Mouse (Mus musculus) large intestine, adult 2 months (tissue): Measurements from ENCODE around the gene Gnat3. TPM values are rescaled to one million over a fixed set of nuclear protein-coding genes. Genes with fewer than 3 reads are reported as not detected.
"Not testable (repeated sequence)": the region's sequence is repeated elsewhere in the genome, so short reads cannot be mapped to it uniquely, and the experiment has no call there.

Experiments used
- DNase-seq: peaks from one replicate; pipeline ENCODE4 v3.0.0-alpha.2; 2012; ENCODE audit warnings: low read depth, low spot score
- WGBS: fragments of 180-500 bp; shearing (Covaris S2); methylation state at CpG from one replicate; pipeline ENCODE4 v1.1.7; 2018; 5-methylcytosine and 5-hydroxymethylcytosine counted together
- polyA plus RNA-seq: library from polyadenylated mRNA; depleted of rRNA; stranded (reverse); fragments of >200 nt; gene quantifications from 2 replicates; pipeline ENCODE4 v1.2.3, GENCODE M21; 2012; rRNA removed

The Gnat3 gene
- 0.16 and 0.21 TPM in 2 replicates for polyA plus RNA-seq

DNA sequence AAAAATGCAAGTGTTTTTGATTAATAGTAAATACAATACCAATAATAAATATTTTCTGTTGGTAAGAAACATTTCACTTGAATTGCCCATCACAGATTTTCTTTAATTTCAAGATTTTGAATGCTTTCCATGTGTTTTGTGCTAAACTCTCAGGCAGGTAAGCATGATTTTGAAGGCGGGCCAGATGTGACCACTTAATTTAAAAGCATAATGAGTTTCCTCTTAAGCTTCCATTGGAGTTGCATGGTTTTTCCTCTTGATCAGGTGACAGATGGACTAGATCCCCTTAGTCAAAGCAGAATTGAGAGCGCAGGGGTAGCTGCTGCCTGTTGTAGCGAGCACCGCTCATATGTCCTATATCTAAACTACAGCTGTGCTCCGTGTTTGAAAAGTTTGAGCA lies at the start of gene Gnat3:
Gene Gnat3, plus strand, starts transcription at position 301 of the 400 bp plus-strand sequence.
- DNase-seq, result no peak
- WGBS, result 91% methylated on average over 5 of the region's 5 CpGs

DNA sequence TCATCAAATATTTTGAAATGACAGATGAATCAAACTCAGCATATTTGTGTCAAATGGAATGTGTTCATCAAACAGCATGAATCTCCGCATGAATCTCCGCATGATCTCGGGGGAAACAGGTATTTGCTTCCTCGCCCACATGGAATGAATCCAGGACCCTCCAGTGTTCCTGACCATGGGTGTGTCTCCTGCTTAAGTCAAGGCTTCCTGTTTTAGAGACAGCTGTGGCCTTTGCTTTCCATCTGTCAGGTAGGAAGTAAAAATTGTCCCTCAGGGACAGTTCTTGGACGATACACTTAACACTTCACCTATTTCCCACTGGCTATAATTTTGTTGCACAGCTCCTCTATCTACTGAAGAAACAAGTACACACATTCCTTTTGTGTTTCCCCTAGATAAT lies 43.4 kb upstream of the Gnat3 start:
- no peak for DNase-seq
- 69% methylated on average over 5 of the region's 5 CpGs for WGBS

DNA sequence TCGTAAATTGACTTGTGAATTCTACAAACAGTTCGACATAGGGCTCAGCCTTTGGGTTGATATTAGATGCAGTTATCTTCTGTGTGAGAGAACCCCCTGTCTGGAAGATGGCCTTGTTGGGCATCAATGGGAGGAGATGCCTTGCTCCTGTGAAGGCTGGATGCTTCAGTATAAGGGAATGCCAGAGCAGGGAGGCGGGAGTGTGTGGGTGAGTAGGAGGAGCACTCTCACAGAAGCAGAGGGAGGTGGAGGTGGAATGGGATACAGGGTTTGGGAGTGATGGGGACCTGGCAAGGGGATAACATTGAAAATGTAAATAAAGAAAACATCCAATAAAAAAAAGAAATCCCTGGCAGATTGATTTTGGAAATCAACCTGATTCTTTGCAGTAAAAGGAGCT lies 38.7 kb upstream of the Gnat3 start:
- WGBS, result 72% methylated on average over 3 of the region's 3 CpGs

DNA sequence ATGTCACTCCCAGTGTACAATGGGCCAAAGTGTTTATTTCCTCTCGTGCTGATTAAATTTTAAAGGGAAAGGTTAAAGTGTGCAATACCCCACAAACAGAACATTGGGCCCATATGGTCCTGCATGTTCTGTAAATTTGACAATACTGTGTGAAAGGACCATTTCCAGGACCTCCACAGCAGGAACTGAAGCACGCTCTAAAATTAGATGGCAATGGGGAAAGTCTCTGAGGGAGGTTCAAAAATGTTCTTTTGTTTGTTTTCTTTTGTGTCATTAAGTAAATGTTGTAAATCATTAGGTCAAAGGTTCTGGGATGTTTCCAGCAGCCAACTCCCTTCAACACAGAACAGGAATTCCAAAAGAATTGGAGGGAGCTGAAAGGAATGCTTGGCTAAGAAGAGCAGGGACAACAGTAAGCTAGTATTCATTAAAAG lies 38.2 kb upstream of the Gnat3 start:
- DNase-seq, result no peak
- WGBS, result 26% methylated on average over 2 of the region's 2 CpGs

More for the DNA sequence above, 38.7 kb upstream of the Gnat3 start:
- DNase-seq, result no peak

GRCm38 (mm10) chr5:17928471-17928870 lies 33.9 kb upstream of the Gnat3 start:
- DNase-seq, result no peak
- WGBS, result 33% methylated on average over 4 of the region's 4 CpGs

DNA sequence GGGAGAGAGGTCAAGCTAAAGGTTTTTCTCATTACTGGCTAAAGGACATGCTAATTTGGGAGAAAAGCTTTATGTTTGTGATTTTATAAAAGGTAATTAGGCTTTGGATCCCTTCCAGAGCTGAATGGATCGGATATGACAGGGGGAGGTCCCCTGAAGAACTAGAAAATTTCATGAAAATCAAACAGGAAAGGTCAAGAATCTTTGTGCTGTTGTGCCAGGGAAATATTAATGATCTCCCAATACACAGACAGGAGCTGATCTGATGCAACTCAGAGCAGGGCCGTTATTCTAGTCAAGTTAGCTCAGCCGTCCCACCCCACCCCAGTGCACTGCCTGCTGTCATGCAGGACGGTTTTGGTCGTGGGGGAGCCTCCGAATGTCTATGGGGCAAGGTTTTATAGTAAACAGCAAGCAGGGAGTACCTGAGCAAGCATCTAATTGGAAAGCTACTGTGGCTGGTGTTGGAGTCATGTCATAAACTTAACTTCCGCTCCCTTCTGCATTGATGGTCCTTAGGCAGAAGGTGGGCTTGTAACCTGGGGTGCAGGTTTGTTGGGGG lies 33.3 kb upstream of the Gnat3 start:
- DNase-seq, result no peak
- WGBS, result 35% methylated on average over 7 of the region's 7 CpGs

- DNase-seq, result not testable (repeated sequence)
- 98% methylated on average over 2 of the region's 2 CpGs for WGBS
These were observed 30.8 kb upstream of the Gnat3 start for GRCm38 (mm10) chr5:17931588-17931987.

DNA sequence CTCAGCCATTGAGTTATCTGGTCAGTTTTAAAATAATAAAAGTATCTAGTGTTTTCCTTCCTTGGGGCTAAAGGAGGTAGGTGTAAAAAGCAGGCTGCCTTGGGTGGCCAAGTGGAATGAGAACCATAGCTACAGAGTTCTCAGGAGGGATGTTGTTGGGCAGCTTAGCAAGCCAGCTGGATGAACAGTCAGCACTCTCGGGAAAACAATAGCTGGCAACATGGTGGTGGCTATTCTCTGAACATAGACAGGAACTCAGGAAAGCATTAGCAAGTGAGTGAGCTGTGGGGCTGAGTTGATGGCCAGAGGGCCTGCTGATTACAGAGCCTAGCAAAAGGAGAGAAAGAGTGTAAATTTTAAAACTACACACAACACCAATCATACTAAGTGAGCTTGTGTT lies 27.8 kb upstream of the Gnat3 start:
- WGBS, result 75% methylated on average over 1 of the region's 1 CpGs
- DNase-seq, result no peak

DNA sequence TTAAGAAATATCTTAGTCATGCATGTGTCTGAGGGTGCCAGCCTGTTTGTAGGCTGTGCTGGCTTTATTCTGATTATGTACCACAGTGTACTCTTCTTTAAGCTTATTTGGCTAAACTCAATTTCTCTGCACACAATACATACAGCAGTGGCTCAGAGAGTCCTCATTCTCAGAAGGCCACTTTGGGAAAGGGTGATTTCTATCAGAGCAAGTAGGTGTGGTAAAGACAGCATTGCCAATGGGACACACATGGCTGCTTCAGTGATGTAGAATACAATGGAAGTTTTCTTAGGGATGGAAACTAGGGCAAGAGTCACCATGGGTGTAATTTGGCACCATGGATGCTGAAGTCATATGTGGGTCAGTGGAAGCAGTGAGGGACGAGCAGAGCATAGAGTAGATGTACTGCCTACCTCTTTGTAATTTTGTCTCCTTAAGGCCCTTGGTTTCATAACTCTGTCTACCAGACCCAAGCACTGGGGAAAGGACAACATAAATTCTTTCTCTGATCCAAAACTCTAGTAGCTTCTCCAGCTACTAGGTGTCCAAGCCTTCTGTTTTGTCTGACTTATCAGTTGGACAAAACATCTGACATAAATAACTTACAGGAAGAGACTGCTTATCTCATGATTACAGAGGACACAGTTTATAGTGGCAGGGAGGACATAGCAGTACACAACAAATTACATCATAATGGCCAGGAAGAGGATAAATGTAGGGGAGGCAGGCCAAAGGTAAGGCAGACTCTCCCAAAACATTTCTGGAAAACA lies 24.0 kb upstream of the Gnat3 start:
- WGBS, result 50% methylated on average over 1 of the region's 1 CpGs
- DNase-seq, result no peak

- no peak for DNase-seq
- 76% methylated on average over 1 of the region's 1 CpGs for WGBS
These were observed 5.9 kb upstream of the Gnat3 start for GRCm38 (mm10) chr5:17956468-17956867.

DNA sequence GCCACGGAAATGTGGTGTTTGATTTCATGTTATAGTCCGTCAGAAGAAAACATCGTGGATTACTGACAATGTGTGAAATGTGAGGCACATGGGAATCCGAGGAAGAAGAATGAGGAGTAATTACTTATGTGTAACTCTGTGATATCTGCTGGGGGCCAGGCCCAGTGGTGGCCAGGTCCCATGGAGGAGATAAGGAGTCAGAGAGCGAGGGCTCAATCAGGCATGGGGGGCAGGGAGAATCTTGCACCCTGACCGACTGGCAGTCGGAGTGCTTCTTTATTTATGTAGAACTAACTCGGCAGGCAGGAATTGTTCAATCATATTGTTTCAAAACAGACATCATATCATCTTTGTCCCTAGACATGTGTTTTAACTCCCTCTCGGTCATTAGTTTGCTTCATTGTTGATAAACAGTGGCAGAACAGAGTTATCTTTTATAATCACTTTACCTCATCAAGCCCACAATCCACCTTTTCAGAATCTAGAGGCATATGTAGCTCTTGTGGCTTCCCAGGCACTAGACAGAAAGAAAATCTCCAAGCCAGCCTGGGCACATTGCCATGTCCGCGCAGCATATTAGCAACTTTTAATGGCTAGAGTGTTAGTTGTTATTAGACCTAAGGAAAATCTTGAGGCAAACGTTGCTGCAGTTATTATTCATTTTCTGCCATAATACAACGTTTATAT lies 7.5 kb downstream of the Gnat3 start:
- 73% methylated on average over 13 of the region's 13 CpGs for WGBS
- no peak for DNase-seq

DNA sequence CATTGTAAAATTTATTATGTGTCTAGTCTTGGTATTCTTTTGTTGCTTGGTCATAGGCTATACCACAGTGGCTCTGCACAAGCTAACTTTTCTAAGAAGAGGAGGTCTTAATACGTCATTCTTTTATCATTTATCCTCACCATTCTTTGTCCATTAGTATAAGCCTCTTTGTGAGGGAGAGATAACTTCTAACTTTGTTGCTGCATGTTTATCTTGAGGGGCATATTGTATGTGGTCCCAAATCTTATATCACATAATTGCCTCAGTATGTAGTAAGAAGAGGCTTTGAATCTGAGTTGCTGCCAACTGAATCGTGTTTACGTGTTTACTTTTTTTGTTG lies 8.0 kb downstream of the Gnat3 start:
- no peak for DNase-seq
- WGBS, result 88% methylated on average over 3 of the region's 3 CpGs

DNA sequence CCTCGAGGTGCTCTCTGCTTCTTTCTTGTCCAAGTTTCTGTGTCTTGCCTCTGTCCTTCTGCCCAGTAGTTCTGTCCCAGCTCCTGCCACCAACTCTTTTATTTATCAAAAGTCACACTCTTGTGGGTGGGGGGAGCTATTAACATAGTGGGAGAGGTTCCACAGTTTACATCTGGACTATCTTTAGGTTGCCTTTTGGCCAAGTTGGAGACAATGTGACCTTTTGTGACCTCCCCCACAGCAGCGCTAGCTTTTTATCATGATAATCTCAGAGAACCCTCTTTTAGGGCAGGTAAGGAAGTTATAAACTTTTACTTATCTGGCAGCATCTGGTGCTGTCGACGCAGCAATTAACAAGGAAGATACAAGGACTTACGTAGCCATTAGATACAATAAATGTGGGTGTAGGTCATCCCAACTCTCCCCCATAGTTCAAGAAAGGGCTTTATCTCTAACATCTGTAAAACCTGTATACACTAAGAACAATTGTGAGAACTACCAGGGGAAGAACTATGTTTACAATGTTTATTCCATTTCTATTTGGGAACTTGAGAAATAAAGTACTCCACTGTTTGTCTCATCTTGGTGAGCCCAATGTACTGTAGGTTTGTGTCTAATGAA lies 18.3 kb downstream of the Gnat3 start:
- no peak for DNase-seq
- WGBS, result 28% methylated on average over 5 of the region's 5 CpGs

DNA sequence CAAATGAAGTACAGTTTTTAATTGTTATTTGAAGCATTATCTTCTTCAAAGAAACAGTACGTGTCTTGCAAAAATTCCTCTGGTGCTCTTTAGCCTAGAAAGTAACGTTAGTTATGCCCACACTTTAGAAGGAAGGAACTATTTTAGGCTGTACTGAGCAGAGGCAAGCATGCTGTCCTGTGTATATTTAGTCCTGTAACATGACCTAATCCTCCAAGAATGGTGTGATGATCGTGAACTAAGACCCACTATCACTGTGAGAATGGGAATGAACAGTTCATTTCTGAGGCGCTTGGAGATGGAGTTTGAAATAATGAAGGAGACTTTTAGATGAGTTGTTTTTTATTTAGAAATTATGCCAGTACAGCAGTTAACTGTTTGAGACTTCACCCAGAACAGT lies 20.4 kb downstream of the Gnat3 start:
- WGBS, result 52% methylated on average over 4 of the region's 4 CpGs
- DNase-seq, result no peak

GRCm38 (mm10) chr5:17984522-17984921 lies 22.2 kb downstream of the Gnat3 start:
- WGBS, result 71% methylated on average over 3 of the region's 3 CpGs
- DNase-seq, result no peak

- no peak for DNase-seq
- 65% methylated on average over 3 of the region's 3 CpGs for WGBS
These were observed 24.3 kb downstream of the Gnat3 start for GRCm38 (mm10) chr5:17986611-17987010.

GRCm38 (mm10) chr5:17990618-17991017 lies 28.3 kb downstream of the Gnat3 start:
- WGBS, result 77% methylated on average over 6 of the region's 6 CpGs
- DNase-seq, result no peak

- DNase-seq, result no peak
- 62% methylated on average over 2 of the region's 2 CpGs for WGBS
These were observed 37.2 kb downstream of the Gnat3 start for GRCm38 (mm10) chr5:17999570-17999969.

DNA sequence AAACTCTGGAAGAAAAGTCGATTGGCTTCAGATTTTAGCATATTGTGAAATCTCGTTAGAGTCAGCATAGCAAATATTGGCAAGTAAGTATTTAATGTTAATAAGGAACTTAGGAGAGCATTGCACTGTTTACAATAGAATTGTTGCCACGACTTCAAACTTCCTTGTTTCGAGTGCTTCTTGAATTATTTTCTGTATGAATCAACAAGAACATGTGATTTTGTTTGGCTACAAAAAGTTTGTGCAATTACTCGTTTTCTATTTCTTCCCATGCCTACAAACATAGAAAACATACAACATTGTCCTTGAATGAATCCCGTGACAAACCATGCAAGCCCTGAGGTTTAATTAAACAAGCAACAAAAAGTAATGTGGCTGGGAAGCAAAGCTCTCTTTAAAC lies 37.8 kb downstream of the Gnat3 start:
- 26% methylated on average over 6 of the region's 6 CpGs for WGBS
- DNase-seq, result no peak

DNA sequence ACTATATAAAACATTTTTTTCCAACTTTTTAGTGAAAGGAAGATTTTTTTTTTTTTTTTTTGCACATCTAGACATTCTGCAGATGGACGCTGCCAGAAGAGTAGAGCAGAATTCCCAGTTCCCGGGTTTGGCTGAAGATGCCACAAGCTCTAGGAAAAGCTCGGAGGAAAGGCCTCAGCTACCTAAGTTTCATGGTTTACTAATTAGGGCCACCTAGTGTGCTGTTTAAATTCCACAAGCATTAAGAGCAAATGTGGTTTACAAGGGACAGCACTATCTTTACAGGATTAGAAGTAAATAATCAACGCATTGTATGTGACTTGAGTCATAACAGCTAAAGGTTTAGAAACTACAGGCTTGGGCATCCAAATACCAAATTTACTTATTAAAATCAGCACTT lies 39.3 kb downstream of the Gnat3 start:
- 44% methylated on average over 4 of the region's 4 CpGs for WGBS
- DNase-seq, result no peak

DNA sequence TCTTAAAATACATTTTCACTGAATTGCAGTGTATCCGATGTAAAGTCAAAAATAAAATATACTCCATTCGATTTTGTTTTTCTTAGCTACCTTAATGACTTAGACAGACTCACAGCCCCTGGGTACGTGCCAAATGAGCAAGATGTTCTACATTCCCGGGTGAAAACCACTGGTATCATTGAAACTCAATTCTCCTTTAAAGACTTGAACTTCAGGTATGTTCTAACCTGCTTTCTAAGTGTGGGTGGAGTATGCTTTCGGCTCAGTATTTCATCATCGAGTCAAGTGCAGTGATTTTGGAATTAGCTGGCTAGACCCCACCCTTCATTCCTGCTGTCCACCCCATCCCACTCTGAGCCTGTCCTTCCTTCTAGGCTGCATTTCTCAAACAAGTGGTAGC lies 41.3 kb downstream of the Gnat3 start:
- WGBS, result 76% methylated on average over 6 of the region's 6 CpGs
- no peak for DNase-seq
